Mouse (Mus musculus) colon, adult 2 months (tissue): ENCODE measurements around the gene Ldlrad1. TPM values are rescaled to one million over a fixed set of nuclear protein-coding genes. Genes with fewer than 3 reads are reported as not detected.

Experiments used
- polyA plus RNA-seq: library from polyadenylated mRNA; depleted of rRNA; stranded (reverse); fragments of >200 nt; gene quantifications from 2 replicates; pipeline ENCODE4 v1.2.3, GENCODE M21; 2012; rRNA removed

The Ldlrad1 gene
- 0.89 and 0.99 TPM in 2 replicates for polyA plus RNA-seq

DNA sequence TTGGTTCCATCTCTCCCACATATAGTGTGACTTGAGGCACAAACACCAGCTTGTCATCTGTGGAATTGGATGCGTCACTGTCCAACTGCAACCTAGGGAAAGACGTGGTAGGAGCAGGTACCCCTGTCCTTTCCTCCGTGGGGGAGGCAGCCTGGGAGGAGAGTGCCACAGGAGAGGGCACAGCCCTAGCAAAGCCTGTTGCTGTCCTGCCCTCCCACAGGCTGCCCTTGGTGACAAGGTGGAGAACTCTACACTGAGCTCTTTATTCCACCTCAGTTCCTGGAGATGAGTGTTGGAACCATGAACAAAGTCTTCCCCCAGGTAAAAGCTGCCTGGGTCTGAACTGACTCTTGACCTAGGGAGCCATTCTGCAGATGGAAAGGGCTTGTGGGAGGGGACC is at the start of gene Ldlrad1:
Ldlrad1 (plus strand) TSS at position 301 of the 400 bp plus-strand sequence.

GRCm38 (mm10) chr4:107178182-107178829 is 30.7 kb upstream of the Ldlrad1 start, which contains the start of gene Tmem59:
TSS of gene Tmem59 (plus strand) at chr4:107178399.

DNA sequence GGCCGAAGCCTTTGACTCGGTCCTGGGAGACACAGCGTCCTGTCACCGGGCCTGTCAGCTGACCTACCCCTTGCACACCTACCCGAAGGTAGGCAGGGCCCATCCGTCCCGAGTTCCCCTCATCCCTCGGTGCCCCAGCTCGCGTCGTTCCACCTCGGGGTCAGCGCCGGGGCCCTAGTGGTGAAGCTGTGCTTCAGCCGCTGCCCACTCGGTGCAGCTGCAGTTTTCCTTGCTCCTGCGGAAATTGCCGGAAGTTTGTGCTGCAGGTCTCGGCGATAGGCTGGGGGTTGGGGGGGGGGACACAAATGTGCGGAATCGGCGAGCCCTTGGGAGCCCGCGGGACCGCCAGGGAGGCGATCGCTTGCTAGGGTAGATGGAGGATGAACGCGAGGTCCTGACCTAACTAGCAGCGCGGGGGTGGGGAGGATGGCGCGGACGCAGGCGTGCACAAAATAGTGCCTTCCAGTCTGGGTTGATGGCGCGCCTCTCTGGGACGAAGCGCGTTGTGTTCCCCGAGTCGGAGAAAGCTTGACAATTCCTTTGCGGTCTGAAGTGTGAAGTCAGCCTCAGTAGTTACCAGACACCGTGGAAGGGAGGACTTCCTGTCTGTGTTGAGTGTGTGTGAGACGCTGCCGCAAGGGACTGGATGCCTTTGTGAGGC is 30.0 kb upstream of the Ldlrad1 start, which contains the start of gene Tceanc2:
Tceanc2 (minus strand) TSS at position 287 of the 661 bp plus-strand sequence.

GRCm38 (mm10) chr4:107253125-107254091 is 44.4 kb downstream of the Ldlrad1 start, which contains the start of the genes Lrrc42 and Hspb11:
TSS of gene Lrrc42 (minus strand) at chr4:107253532.
TSS of gene Hspb11 (plus strand) at chr4:107253593.

Other genes with a start within 250 kb of the Ldlrad1 start
- gene Mrpl37, start 142.3 kb upstream of the Ldlrad1 start, polyA plus RNA-seq = 49.6 and 51.8 TPM in 2 replicates
- gene Cyb5rl, start 142.2 kb upstream of the Ldlrad1 start, polyA plus RNA-seq = 6.0 and 6.9 TPM in 2 replicates
- gene Cdcp2, start 112.3 kb upstream of the Ldlrad1 start, polyA plus RNA-seq = not detected in 2 replicates
- 523 and 724 TPM in 2 replicates for gene Tmem59, start 30.8 kb upstream of the Ldlrad1 start, polyA plus RNA-seq
- 6.9 and 7.2 TPM in 2 replicates for gene Tceanc2, start 30.1 kb upstream of the Ldlrad1 start, polyA plus RNA-seq
- gene Lrrc42, start 44.4 kb downstream of the Ldlrad1 start, polyA plus RNA-seq = 32.1 and 33.3 TPM in 2 replicates
- 3.6 and 5.5 TPM in 2 replicates for gene Hspb11, start 44.4 kb downstream of the Ldlrad1 start, polyA plus RNA-seq
- gene Dio1, start 98.0 kb downstream of the Ldlrad1 start, polyA plus RNA-seq = 42.5 and 54.8 TPM in 2 replicates
- 82.5 and 98.2 TPM in 2 replicates for gene Yipf1, start 105.2 kb downstream of the Ldlrad1 start, polyA plus RNA-seq
- 10.0 and 11.5 TPM in 2 replicates for gene Ndc1, start 158.6 kb downstream of the Ldlrad1 start, polyA plus RNA-seq
- gene Glis1, start 225.4 kb downstream of the Ldlrad1 start, polyA plus RNA-seq = 0.39 and 0.99 TPM in 2 replicates